Mouse (Mus musculus) CH12.LX (cell line): ENCODE data around the gene Bmp8a. TPM values are rescaled to one million over a fixed set of nuclear protein-coding genes. Genes with fewer than 3 reads are reported as not detected.
"Not testable (repeated sequence)": the region's sequence is repeated elsewhere in the genome, so short reads cannot be mapped to it uniquely, and the experiment has no call there.

Experiments
- DNase-seq: peaks from one replicate; pipeline ENCODE4 v3.0.0-alpha.2; 2013; ENCODE audit errors: extremely low read depth
- H3K27ac ChIP-seq: 2 replicates; pipeline ENCODE4 v1.5.1; 2012; ENCODE audit warnings: low read depth, mild to moderate bottlenecking, control low read depth, moderate library complexity; ENCODE audit not compliant: insufficient read depth
- H3K27me3 ChIP-seq: replicated peaks from 2 replicates; pipeline ENCODE3; 2012; ENCODE audit warnings: inconsistent platforms
- H3K36me3 ChIP-seq, 2 experiments: replicated peaks in 1 of 2; 2 replicates each; pipeline versions ENCODE3 to v1.6.1; 2012; ENCODE audit warnings: inconsistent platforms in 1 of 2, low read length in 1 of 2, mild to moderate bottlenecking in 1 of 2, mixed read lengths in 1 of 2, moderate library complexity in 1 of 2; ENCODE audit not compliant: control insufficient read depth in 1 of 2, insufficient read depth in 1 of 2
- H3K4me1 ChIP-seq, 2 experiments: 2 replicates each; pipeline ENCODE4 v1.6.1; 2012; ENCODE audit warnings: inconsistent platforms in 1 of 2, moderate library complexity in 1 of 2; ENCODE audit not compliant: insufficient read depth in 2 of 2, control insufficient read depth in 1 of 2
- H3K4me2 ChIP-seq: 2 replicates; pipeline ENCODE4 v1.6.1; 2012; ENCODE audit warnings: low read depth, mild to moderate bottlenecking, control low read depth; ENCODE audit not compliant: poor library complexity, insufficient read depth, severe bottlenecking
- H3K4me3 ChIP-seq, 3 experiments: fragments of 150-350 bp in 1 of 3; sonication (generic) in 1 of 3; replicated peaks in 1 of 3; 2 replicates each; pipeline versions ENCODE3 to v1.5.1; 2011 to 2012; ENCODE audit warnings: low read depth in 2 of 3, low read length in 2 of 3, mild to moderate bottlenecking in 2 of 3, moderate library complexity in 2 of 3, control low read depth in 1 of 3, improper control_type of control experiment in 1 of 3, inconsistent platforms in 1 of 3, mixed read lengths in 1 of 3; ENCODE audit not compliant: poor library complexity in 1 of 3
- H3K79me2 ChIP-seq: replicated peaks from 2 replicates; pipeline ENCODE4 v1.6.1; 2012; ENCODE audit warnings: mild to moderate bottlenecking, moderate library complexity; ENCODE audit not compliant: control insufficient read depth, poor library complexity, insufficient read depth, severe bottlenecking; ENCODE audit errors: extremely low read depth
- H3K9ac ChIP-seq: 2 replicates; pipeline ENCODE4 v1.6.1; 2012; ENCODE audit warnings: low read depth, mild to moderate bottlenecking, control low read depth, moderate library complexity; ENCODE audit not compliant: insufficient read depth
- H3K9me3 ChIP-seq: replicated peaks from 2 replicates; pipeline ENCODE3; 2012; ENCODE audit warnings: low read length, inconsistent platforms, mixed read lengths
- CHD1 ChIP-seq: IDR thresholded peaks from 2 replicates; pipeline ENCODE4 v1.6.1; 2012; ENCODE audit warnings: low read depth, low read length, improper control_type of control experiment, inconsistent platforms
- ELF1 ChIP-seq: IDR thresholded peaks from 2 replicates; pipeline ENCODE4 v1.6.1; 2014; ENCODE audit warnings: low read depth, mild to moderate bottlenecking, inconsistent platforms, low read length, improper control_type of control experiment
- ETS1 ChIP-seq: conservative IDR thresholded peaks from 2 replicates; pipeline ENCODE4 v1.6.1; 2012; ENCODE audit warnings: low read depth, mild to moderate bottlenecking, inconsistent platforms, low read length, improper control_type of control experiment, moderate library complexity
- JUN ChIP-seq: IDR thresholded peaks from 2 replicates; pipeline ENCODE4 v1.6.1; 2011; ENCODE audit warnings: low read depth, mild to moderate bottlenecking, low read length, improper control_type of control experiment, moderate library complexity; ENCODE audit not compliant: insufficient read depth
- KAT2A ChIP-seq: IDR thresholded peaks from 2 replicates; pipeline ENCODE4 v1.6.1; 2012; ENCODE audit warnings: low read length, improper control_type of control experiment, inconsistent platforms; ENCODE audit not compliant: insufficient replicate concordance
- NRF1 ChIP-seq: IDR thresholded peaks from 2 replicates; pipeline ENCODE4 v1.6.1; 2014; ENCODE audit warnings: low read depth, mild to moderate bottlenecking, inconsistent platforms, low read length, improper control_type of control experiment, moderate library complexity
- POLR2AphosphoS2 ChIP-seq: IDR thresholded peaks from 2 replicates; pipeline ENCODE4 v1.6.1; 2011; ENCODE audit warnings: low read depth, low read length, improper control_type of control experiment
- UBTF ChIP-seq: IDR thresholded peaks from 2 replicates; pipeline ENCODE4 v1.6.1; 2012; ENCODE audit warnings: low read depth, mild to moderate bottlenecking, inconsistent platforms, low read length, improper control_type of control experiment, moderate library complexity
- ZC3H11A ChIP-seq: IDR thresholded peaks from 2 replicates; pipeline ENCODE4 v1.6.1; 2012; ENCODE audit warnings: low read depth, mild to moderate bottlenecking, inconsistent platforms, low read length, improper control_type of control experiment
- ZKSCAN1 ChIP-seq: IDR thresholded peaks from 2 replicates; pipeline ENCODE4 v1.6.1; 2012; ENCODE audit warnings: low read depth, inconsistent platforms, low read length, improper control_type of control experiment, borderline replicate concordance
- ZMIZ1 ChIP-seq: IDR thresholded peaks from 2 replicates; pipeline ENCODE4 v1.6.1; 2012; ENCODE audit warnings: low read depth, mild to moderate bottlenecking, inconsistent platforms, low read length, improper control_type of control experiment
- dilution Hi-C: fragments of 300-500 bp; cut with MboI; formaldehyde crosslinking; loops from 2 replicates; pipeline ENCODE4 v1.14.3; 2020; ENCODE audit warnings: low sequenced_read_pairs; ENCODE audit not compliant: extremely low pct_unique_long_range_greater_than_20kb, extremely low pct_ligation_motif_present
- in situ Hi-C: fragments of 300-500 bp; cut with MboI; formaldehyde crosslinking; loops from 3 replicates; pipeline ENCODE4 v1.14.3; 2019; ENCODE audit warnings: low sequenced_read_pairs, low pct_ligation_motif_present, low pct_unique_long_range_greater_than_20kb, mixed read lengths
- polyA plus RNA-seq: library from polyadenylated mRNA; unstranded; fragments of >175 nt; gene quantifications from 2 replicates; pipeline ENCODE4 v1.2.1, GENCODE M21; 2012; ENCODE audit warnings: low read depth; ENCODE audit not compliant: insufficient read length
- total RNA-seq, 2 experiments: library from RNA; depleted of rRNA; stranded (reverse); fragments of 300-350 nt in 1 of 2; fragments of >200 nt in 1 of 2; gene quantifications; 2 replicates each; pipeline ENCODE4 v1.2.3; 2012 to 2014

The Bmp8a gene
- total and polyA plus RNA-seq, 3 experiments = 0.30 to 0.76 (median 0.68) TPM

DNA sequence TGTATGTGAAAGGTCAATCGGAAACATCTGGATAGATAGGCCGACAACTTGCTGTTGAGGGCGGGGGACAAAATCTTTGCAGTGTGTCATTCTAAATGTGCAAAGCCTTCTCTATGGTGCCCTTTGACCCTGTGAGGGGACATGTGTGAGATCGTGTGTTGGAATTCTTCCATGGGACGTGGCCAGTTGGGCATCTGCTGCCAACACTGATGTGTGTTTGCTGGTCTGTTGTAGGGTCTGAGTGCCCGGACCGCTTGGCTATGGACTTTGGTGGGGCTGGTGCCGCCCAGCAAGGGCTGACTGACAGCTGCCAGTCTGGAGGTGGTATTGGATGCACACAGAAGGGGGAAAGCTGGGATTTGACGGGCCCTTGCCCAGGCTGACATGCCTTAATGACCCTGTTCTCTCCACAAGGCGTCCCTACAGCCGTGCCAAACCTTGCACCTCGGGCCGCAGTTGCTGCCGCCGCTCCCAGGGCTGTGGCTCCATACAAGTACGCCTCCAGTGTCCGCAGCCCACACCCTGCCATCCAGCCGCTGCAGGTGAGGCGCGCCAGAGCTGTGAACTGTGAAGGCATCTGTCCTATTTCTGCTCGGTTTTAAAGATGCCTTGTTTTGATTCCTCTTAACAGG lies 47.4 kb downstream of the Bmp8a start:
- in situ Hi-C loops = loop anchor here (25.0 kb wide), 1 partner anchor 542 kb away; no protein-coding TSS in a partner anchor

GRCm38 (mm10) chr4:123295026-123295425 lies 48.0 kb downstream of the Bmp8a start:
- H3K27ac ChIP-seq, H3K4me3 ChIP-seq, H3K4me1 ChIP-seq, H3K4me2 ChIP-seq, H3K9ac ChIP-seq, H3K27me3 ChIP-seq, dilution Hi-C loops, DNase-seq, H3K79me2 ChIP-seq, H3K9me3 ChIP-seq: not testable (repeated sequence)
- in situ Hi-C loops = loop anchor here (25.0 kb wide), 1 partner anchor 542 kb away; no protein-coding TSS in a partner anchor
- peaks cover 85 to 92% of the 10 kb centered on the region in 2 experiments for H3K36me3 ChIP-seq

More for the DNA sequence above, 47.4 kb downstream of the Bmp8a start:
- H3K27ac ChIP-seq = no peak overlapping the region
- H3K4me3 ChIP-seq = no peak overlapping the region
- dilution Hi-C loops = no loop called here
- TF ChIP-seq KAT2A (no peak), CHD1 (no peak), POLR2AphosphoS2 (no peak), UBTF (no peak), ELF1 (no peak), ZC3H11A (no peak), NRF1 (no peak), ZKSCAN1 (no peak), JUN (no peak), ZMIZ1 (no peak), ETS1 (no peak)
- no peaks in the 10 kb centered on the region for H3K9me3 ChIP-seq
- peaks cover 0 to 3% of the 10 kb centered on the region in 2 experiments; a peak in 2 of 4 replicates for H3K4me1 ChIP-seq
- H3K79me2 ChIP-seq = peaks cover 3% of the 10 kb centered on the region
- H3K36me3 ChIP-seq = peaks cover 85 to 91% of the 10 kb centered on the region in 2 experiments
- no peak overlapping the region for H3K4me2 ChIP-seq
- H3K9ac ChIP-seq = no peak overlapping the region
- DNase-seq = no peak
- H3K27me3 ChIP-seq = no peaks in the 10 kb centered on the region
